Mouse (Mus musculus) heart, embryonic 12.5 days (tissue): ENCODE measurements around the gene Sh3bp2. TPM values are rescaled to one million over a fixed set of nuclear protein-coding genes. Genes with fewer than 3 reads are reported as not detected.

ENCODE experiments used
- ATAC-seq: fragments of 200-750 bp; cut with Nextera tagmentation; 2 replicates; pipeline ENCODE4 v1.8.0; 2017; ENCODE audit warnings: moderate TSS enrichment, moderate library complexity; ENCODE audit not compliant: insufficient number of reproducible peaks, low FRiP score
- H3K27ac ChIP-seq: fragments of 300-500 bp; sonication (generic); 2 replicates; pipeline ENCODE4 v1.5.1; 2016; ENCODE audit warnings: mild to moderate bottlenecking, moderate library complexity; ENCODE audit not compliant: poor library complexity, severe bottlenecking
- H3K27me3 ChIP-seq: fragments of 300-500 bp; sonication (generic); replicated peaks from 2 replicates; pipeline ENCODE4 v1.6.1; 2016; ENCODE audit warnings: mild to moderate bottlenecking, moderate library complexity
- H3K36me3 ChIP-seq: fragments of 300-500 bp; sonication (generic); 2 replicates; pipeline ENCODE4 v1.6.1; 2016; ENCODE audit warnings: mild to moderate bottlenecking, moderate library complexity
- H3K4me1 ChIP-seq: fragments of 300-500 bp; sonication (generic); replicated peaks from 2 replicates; pipeline ENCODE4 v1.6.1; 2016; ENCODE audit warnings: mild to moderate bottlenecking
- H3K4me2 ChIP-seq: fragments of 300-500 bp; sonication (generic); 2 replicates; pipeline ENCODE4 v1.6.1; 2016; ENCODE audit warnings: mild to moderate bottlenecking, moderate library complexity
- H3K4me3 ChIP-seq: fragments of 300-500 bp; sonication (generic); 2 replicates; pipeline ENCODE4 v1.5.1; 2016; ENCODE audit warnings: mild to moderate bottlenecking
- H3K9ac ChIP-seq: fragments of 300-500 bp; sonication (generic); 2 replicates; pipeline ENCODE4 v1.6.1; 2016; ENCODE audit warnings: mild to moderate bottlenecking, moderate library complexity
- H3K9me3 ChIP-seq: fragments of 300-500 bp; sonication (generic); replicated peaks from 2 replicates; pipeline ENCODE4 v1.6.1; 2016; ENCODE audit warnings: mild to moderate bottlenecking, moderate library complexity
- WGBS: fragments of 180-500 bp; shearing (Covaris S2); methylation state at CpG from one replicate; pipeline ENCODE4 v1.1.7; 2016; 5-methylcytosine and 5-hydroxymethylcytosine counted together
- polyA plus RNA-seq: library from polyadenylated mRNA; unstranded; fragments of >200 nt; fragmentation: Nextera tagmentation; extraction: Ambion mirVana; gene quantifications from 2 replicates; pipeline ENCODE4 v1.2.1, GENCODE M21; 2016

Sh3bp2 gene
- polyA plus RNA-seq, 1 experiment from 2014 or later, result 3.0 TPM

DNA sequence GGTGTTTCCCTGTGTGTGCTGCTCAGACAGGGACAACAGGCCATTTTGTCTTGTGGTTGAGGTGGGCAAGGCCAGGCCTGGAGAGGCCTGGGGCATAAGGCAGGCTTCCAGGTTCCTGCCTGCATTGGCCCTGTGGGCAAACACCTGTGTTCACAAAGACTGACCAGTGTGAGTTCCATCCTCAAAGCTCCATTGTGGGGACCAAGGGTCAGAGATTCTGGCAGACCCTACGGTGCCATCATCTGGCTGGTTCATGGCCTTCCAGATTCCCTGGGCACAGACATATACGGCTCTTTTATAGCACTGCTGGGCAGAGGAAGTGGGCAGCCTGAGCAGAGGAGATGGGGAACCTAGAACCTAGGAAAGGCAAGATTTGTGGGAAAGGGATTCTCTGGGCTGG, 1.7 kb downstream of the Sh3bp2 start:
- Histone ChIP-seq H3K27ac (no peak overlapping the region), H3K4me3 (no peak overlapping the region), H3K36me3 (no peaks in the 10 kb centered on the region), H3K9me3 (no peaks in the 10 kb centered on the region), H3K27me3 (no peaks in the 10 kb centered on the region), H3K9ac (no peak overlapping the region), H3K4me2 (no peak overlapping the region), H3K4me1 (peaks cover 11% of the 10 kb centered on the region)
- no peak for ATAC-seq
- WGBS, result 86% methylated on average over 2 of the region's 2 CpGs

DNA sequence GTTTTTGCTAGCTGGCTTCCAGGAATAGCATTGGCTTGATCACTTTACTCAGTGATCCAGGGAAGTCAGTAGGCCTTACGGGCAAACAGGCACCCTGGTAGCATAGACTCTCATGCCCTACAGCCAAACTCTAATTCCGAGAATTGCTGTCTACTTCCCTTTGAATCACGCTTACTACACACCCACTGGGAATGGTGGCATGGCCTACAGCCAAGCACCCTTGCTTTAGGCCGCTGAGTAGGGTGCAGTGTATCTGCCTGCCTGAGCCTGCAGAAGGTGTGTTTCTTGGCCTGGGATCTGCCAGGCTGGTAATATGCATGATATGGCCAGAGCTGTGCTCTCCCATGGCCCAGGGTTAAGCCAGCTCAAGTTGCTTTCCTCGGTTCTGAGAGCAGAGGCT, 3.1 kb downstream of the Sh3bp2 start:
- H3K27ac ChIP-seq, result no peak overlapping the region
- no peak for ATAC-seq
- H3K4me3 ChIP-seq, result no peak overlapping the region
- no peaks in the 10 kb centered on the region for H3K36me3 ChIP-seq
- H3K4me1 ChIP-seq, result peaks cover 21% of the 10 kb centered on the region
- no peaks in the 10 kb centered on the region for H3K9me3 ChIP-seq
- H3K9ac ChIP-seq, result no peak overlapping the region
- 82% methylated on average over 5 of the region's 5 CpGs for WGBS
- H3K4me2 ChIP-seq, result no peak overlapping the region
- no peaks in the 10 kb centered on the region for H3K27me3 ChIP-seq

DNA sequence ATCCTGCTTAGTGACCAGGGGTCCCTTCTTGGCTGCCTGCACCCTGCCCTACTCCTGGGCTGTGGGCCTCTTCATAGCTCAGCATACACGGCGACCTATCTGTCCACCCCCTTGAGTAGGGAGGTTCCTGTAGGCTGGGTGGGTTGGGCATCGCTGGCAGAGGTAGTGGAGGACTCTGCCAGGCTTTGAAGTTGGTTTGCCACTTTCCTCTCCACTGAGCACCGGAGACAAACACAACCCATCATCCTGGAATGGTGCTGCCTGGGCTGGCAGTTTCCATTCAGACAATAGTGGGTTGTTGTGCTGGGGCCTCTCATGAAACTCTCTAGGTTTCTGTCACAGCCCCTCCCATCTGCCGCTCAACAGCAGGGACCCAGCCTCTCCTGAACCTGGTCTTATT, 4.5 kb downstream of the Sh3bp2 start:
- no peak overlapping the region for H3K9ac ChIP-seq
- ATAC-seq, result no peak
- no peaks in the 10 kb centered on the region for H3K9me3 ChIP-seq
- WGBS, result 62% methylated on average over 5 of the region's 5 CpGs
- H3K27ac ChIP-seq, result no peak overlapping the region
- no peaks in the 10 kb centered on the region for H3K27me3 ChIP-seq
- H3K4me3 ChIP-seq, result no peak overlapping the region
- no peaks in the 10 kb centered on the region for H3K36me3 ChIP-seq
- peaks cover 26% of the 10 kb centered on the region for H3K4me1 ChIP-seq
- H3K4me2 ChIP-seq, result no peak overlapping the region

DNA sequence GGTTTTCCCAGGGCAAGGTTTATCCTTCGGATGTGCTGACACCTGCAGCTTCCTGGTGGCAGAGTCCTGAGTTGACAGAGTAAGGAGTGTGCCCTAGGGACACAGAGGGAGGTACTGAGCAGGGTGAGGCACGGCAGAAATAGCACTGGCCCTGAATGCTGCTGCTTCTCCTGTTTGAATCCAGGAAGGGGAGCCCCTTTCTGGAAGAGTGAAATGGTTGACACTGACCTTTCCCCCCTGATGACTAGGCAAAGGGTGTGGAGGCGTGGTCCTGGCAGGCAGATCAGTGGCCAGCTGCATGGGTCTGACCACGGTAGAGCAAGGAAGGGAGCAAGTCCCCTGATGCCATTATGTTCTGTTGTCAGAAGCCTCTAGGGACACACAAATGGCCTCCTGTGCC, 5.0 kb downstream of the Sh3bp2 start:
- Histone ChIP-seq H3K36me3 (no peaks in the 10 kb centered on the region), H3K9ac (no peak overlapping the region), H3K4me2 (no peak overlapping the region), H3K27ac (no peak overlapping the region), H3K27me3 (no peaks in the 10 kb centered on the region), H3K9me3 (no peaks in the 10 kb centered on the region), H3K4me1 (peaks cover 26% of the 10 kb centered on the region), H3K4me3 (no peak overlapping the region)
- ATAC-seq, result no peak
- 47% methylated on average over 4 of the region's 4 CpGs for WGBS

DNA sequence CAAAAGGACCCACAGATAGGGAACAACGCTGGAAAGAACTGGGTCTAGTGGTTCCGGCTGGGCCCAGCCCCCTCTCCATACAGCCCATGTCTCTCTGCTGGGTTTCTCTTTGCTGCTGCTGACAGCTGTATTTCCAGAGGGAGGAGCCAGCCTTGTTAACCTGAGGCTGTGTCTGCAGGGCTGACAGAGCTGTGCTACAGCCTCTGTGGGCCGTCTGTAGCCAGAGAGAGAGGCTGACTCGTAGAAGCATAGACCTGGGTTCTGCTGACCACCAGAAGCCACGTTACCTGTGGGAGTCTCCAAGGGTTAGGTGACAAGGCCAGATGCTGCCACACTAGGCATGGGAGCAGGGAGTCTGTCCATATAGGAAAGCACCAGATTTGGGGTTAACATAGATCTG, 7.4 kb downstream of the Sh3bp2 start:
- Histone ChIP-seq H3K4me3 (no peak overlapping the region), H3K4me2 (no peak overlapping the region), H3K9ac (no peak overlapping the region), H3K9me3 (no peaks in the 10 kb centered on the region), H3K27me3 (no peaks in the 10 kb centered on the region), H3K4me1 (peaks cover 15% of the 10 kb centered on the region), H3K27ac (no peak overlapping the region), H3K36me3 (no peaks in the 10 kb centered on the region)
- 59% methylated on average over 5 of the region's 5 CpGs for WGBS
- no peak for ATAC-seq

DNA sequence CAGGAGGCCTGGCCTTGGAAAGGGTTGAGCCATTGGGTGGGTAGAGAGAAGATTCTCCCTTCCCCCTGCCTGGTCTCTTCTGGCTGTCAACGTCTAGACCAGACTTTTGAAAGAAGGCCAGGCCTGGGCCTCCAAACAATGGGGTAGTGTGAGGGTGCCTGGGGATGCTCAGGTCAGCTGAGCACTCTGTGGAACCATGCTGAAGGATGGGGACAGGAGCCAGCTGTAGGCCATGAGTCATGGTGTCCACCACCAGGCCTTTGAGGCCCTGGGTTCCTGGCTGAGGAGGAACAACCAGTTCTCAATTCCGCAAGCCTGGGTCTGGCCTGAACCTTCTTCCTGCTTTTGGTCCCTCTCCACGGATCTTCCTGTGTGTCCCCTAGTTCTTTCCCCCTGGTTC, 8.2 kb downstream of the Sh3bp2 start:
- no peak overlapping the region for H3K9ac ChIP-seq
- no peak overlapping the region for H3K4me2 ChIP-seq
- peak; percentile 34; the same call in 1 of the 2 replicates for ATAC-seq
- peaks cover 15% of the 10 kb centered on the region for H3K4me1 ChIP-seq
- H3K27me3 ChIP-seq, result no peaks in the 10 kb centered on the region
- 45% methylated on average over 3 of the region's 3 CpGs for WGBS
- H3K27ac ChIP-seq, result no peak overlapping the region
- H3K36me3 ChIP-seq, result no peaks in the 10 kb centered on the region
- H3K9me3 ChIP-seq, result no peaks in the 10 kb centered on the region
- no peak overlapping the region for H3K4me3 ChIP-seq

DNA sequence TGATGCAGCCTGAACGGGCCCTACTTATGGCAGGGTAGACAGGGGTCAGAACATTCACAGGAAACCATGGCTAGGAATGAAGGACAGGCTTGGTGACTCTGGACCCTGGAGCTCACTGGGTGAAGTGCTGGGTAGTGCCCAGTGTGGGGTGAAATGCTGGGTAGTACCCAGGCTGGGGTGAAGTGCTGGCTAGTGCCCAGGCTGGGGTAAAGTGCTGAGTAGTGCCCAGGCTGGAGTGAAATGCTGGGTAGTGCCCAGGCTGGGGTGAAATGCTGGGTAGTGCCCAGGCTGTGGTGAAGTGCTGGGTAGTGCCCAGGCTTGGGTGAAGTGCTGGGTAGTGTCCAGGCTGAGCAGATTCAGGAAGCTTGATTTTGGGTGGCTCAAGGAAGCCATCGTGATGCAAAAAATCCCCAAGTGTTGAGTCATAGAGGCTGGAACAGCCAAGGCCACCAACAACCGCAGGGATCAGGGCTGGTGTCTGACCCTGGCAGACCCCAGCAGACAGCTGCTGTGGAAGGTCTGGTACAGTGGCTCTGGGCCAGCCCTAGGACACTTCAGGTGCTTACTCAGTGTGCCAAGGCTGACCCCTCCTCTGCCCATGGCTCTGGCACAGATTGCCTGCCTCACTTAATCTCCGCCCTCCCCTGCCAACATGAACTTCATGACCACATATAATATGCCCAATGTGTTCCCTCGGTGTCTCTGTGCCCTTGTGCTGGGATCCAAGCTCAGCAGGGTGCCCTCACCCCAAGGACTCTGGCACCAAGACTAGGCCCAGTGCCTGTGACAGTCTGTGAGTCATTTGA, 9.3 kb downstream of the Sh3bp2 start:
- peaks cover 15% of the 10 kb centered on the region for H3K4me1 ChIP-seq
- H3K4me2 ChIP-seq, result no peak overlapping the region
- H3K9ac ChIP-seq, result no peak overlapping the region
- H3K36me3 ChIP-seq, result no peaks in the 10 kb centered on the region
- no peaks in the 10 kb centered on the region for H3K9me3 ChIP-seq
- 75% methylated on average over 5 of the region's 5 CpGs for WGBS
- no peak for ATAC-seq
- H3K4me3 ChIP-seq, result no peak overlapping the region
- no peaks in the 10 kb centered on the region for H3K27me3 ChIP-seq
- no peak overlapping the region for H3K27ac ChIP-seq

DNA sequence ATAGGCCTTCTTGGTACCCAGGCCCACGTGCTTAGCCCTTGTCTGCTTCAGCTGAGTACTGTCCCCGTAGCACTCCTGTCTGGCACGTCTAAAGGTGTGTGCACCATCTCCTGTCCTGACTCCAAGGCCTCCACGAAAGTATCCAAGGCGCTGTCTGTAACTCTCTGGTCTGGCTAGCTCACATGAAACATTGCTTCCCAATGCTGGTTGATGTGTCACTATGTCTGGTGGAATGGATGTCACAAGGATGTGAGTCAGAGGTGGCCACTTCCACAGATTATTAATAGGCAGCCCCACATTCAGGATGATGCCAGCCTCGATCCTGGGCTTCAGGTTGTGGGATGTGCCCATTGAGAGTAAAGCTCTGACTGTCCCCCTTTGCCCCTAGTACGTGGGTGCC, 10.2 kb downstream of the Sh3bp2 start:
- no peak overlapping the region for H3K4me2 ChIP-seq
- H3K36me3 ChIP-seq, result no peaks in the 10 kb centered on the region
- peaks cover 15% of the 10 kb centered on the region for H3K4me1 ChIP-seq
- H3K9ac ChIP-seq, result no peak overlapping the region
- 83% methylated on average over 7 of the region's 7 CpGs for WGBS
- no peaks in the 10 kb centered on the region for H3K9me3 ChIP-seq
- H3K4me3 ChIP-seq, result no peak overlapping the region
- H3K27ac ChIP-seq, result no peak overlapping the region
- peaks cover 4% of the 10 kb centered on the region; the same call in 1 of the 2 replicates for H3K27me3 ChIP-seq
- ATAC-seq, result no peak

DNA sequence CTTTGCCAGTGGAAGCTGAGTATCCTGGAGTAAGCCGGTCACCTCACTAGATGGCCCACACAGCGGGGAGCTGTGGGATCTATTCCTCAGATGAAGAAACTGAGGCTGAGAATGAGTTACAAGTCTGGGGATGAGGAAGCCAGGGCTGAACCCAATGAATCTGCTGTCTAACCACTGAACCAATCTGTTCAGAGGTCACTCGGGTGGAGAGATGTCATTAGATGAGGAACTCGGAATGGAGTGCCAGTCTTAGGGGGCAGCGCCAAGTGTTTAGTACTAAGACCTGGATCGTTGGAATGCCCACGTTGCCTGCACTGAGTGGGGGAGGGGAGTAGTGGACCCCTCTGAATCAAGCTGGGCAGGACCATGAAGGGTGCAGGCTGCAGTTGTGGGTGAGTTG, 12.4 kb downstream of the Sh3bp2 start:
- H3K4me2 ChIP-seq, result peak overlapping the region; percentile 9; the same call in 1 of the 2 replicates
- H3K9me3 ChIP-seq, result no peaks in the 10 kb centered on the region
- peaks cover 12% of the 10 kb centered on the region for H3K4me1 ChIP-seq
- H3K36me3 ChIP-seq, result no peaks in the 10 kb centered on the region
- H3K4me3 ChIP-seq, result no peak overlapping the region
- H3K27ac ChIP-seq, result no peak overlapping the region
- no peak overlapping the region for H3K9ac ChIP-seq
- ATAC-seq, result no peak
- 70% methylated on average over 7 of the region's 7 CpGs for WGBS
- peaks cover 9% of the 10 kb centered on the region; the same call in 1 of the 2 replicates for H3K27me3 ChIP-seq

DNA sequence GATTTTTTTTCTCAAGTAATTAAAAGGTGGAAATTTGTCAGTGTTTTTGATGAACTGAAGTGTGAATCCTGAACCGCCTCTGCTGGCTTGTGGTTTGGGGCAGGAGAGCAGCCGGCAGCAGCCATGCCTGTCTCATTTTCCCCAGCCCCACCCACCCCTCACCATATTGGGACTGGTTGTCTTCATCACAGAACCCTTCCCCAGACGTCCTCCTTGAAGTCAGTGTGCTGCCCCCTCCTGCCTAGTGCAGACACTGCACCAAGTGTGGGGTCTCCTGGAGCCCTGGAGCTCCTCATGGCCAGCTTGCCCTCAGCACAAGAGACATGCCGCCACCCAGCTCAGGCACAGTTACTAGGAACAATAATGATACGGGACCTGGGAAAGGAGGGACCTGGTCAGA, 12.9 kb downstream of the Sh3bp2 start:
- Histone ChIP-seq H3K27ac (no peak overlapping the region), H3K4me2 (peak overlapping the region; percentile 9; the same call in 1 of the 2 replicates), H3K9ac (no peak overlapping the region), H3K36me3 (no peaks in the 10 kb centered on the region), H3K4me3 (no peak overlapping the region), H3K4me1 (peaks cover 8% of the 10 kb centered on the region), H3K9me3 (no peaks in the 10 kb centered on the region), H3K27me3 (peaks cover 9% of the 10 kb centered on the region; the same call in 1 of the 2 replicates)
- 25% methylated on average over 5 of the region's 5 CpGs for WGBS
- no peak for ATAC-seq

DNA sequence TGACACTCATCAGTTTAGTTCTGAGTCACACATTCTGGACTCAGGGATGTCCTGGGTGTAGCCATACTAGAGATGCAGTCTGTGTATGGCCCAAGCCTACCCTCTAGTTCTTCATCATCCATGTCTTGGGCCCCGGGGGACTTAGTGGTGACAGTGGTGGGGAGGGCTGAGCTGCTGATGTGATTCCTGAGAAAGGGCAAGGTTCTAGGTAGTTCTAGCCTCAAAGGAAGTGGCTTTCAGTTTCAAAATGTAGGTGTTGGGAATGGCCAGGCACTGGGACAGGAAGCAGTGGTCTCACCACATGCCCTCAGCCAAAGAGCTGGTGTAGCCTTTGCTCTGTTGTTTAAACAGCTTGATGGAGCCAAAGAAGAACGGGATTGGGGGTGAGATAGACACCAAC, 13.5 kb downstream of the Sh3bp2 start:
- Histone ChIP-seq H3K4me2 (no peak overlapping the region), H3K27ac (no peak overlapping the region), H3K36me3 (no peaks in the 10 kb centered on the region), H3K4me1 (peaks cover 2% of the 10 kb centered on the region), H3K4me3 (no peak overlapping the region), H3K9me3 (no peaks in the 10 kb centered on the region), H3K9ac (no peak overlapping the region), H3K27me3 (peaks cover 9% of the 10 kb centered on the region; the same call in 1 of the 2 replicates)
- WGBS, result 80% methylated on average over 2 of the region's 2 CpGs
- no peak for ATAC-seq

DNA sequence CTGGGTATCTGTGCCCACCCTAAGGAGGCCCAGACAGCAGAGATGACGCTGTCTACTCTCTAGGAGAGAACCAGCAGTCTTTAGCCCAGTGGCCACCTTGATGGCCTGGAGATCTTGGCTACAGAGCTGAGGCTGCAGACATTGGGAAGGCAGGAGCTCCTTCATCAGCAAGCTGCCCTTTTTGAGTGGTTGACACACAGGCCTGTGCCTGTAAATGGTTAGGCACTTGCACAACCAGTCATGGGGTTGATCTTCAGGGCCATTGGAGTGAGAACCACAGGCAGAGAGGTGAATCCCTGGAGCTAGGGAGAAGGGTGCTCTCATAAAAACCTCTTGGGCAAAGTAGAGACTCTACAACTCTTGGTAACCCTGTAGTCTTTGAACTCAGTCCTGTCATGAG, 16.5 kb downstream of the Sh3bp2 start:
- no peak overlapping the region for H3K27ac ChIP-seq
- no peaks in the 10 kb centered on the region for H3K4me1 ChIP-seq
- H3K36me3 ChIP-seq, result no peaks in the 10 kb centered on the region
- no peak overlapping the region for H3K9ac ChIP-seq
- no peaks in the 10 kb centered on the region for H3K9me3 ChIP-seq
- H3K27me3 ChIP-seq, result peaks cover 9% of the 10 kb centered on the region; the same call in 1 of the 2 replicates
- H3K4me2 ChIP-seq, result no peak overlapping the region
- H3K4me3 ChIP-seq, result no peak overlapping the region
- ATAC-seq, result no peak
- 65% methylated on average over 1 of the region's 1 CpGs for WGBS
